Mouse (Mus musculus) spleen, adult 2 months (tissue): ENCODE data around the gene Nr1i2. TPM values are rescaled to one million over a fixed set of nuclear protein-coding genes. Genes with fewer than 3 reads are reported as not detected.
A peak's percentile ranks its signal among the peaks of the same experiment; 100 is the strongest.

ENCODE experiments used
- DNase-seq, 2 experiments: peaks; one replicate each; pipeline versions ENCODE4 v3.0.0 to v3.0.0-alpha.2; 2012 to 2021; ENCODE audit warnings: low spot score in 2 of 2, low read depth in 1 of 2
- H3K27ac ChIP-seq: fragments of 200-500 bp; 2 replicates; pipeline ENCODE4 v1.5.1; 2012; ENCODE audit warnings: low read length, inconsistent platforms; ENCODE audit not compliant: insufficient read depth
- H3K27me3 ChIP-seq: fragments of 200-500 bp; 2 replicates; pipeline ENCODE4 v1.6.1; 2012; ENCODE audit warnings: mild to moderate bottlenecking, moderate library complexity, low read length, inconsistent platforms; ENCODE audit not compliant: control insufficient read depth, insufficient read depth
- H3K36me3 ChIP-seq: fragments of 200-500 bp; 2 replicates; pipeline ENCODE4 v1.6.1; 2012; ENCODE audit warnings: mild to moderate bottlenecking, low read length, inconsistent platforms; ENCODE audit not compliant: control insufficient read depth, insufficient read depth
- H3K4me1 ChIP-seq: fragments of 200-500 bp; 2 replicates; pipeline ENCODE4 v1.6.1; 2011; ENCODE audit warnings: inconsistent platforms; ENCODE audit not compliant: control insufficient read depth, insufficient read depth, insufficient read length
- H3K4me3 ChIP-seq: fragments of 200-500 bp; 2 replicates; pipeline ENCODE4 v1.5.1; 2011; ENCODE audit warnings: mild to moderate bottlenecking, inconsistent platforms; ENCODE audit not compliant: insufficient read depth, insufficient read length; ENCODE audit errors: extremely low read depth
- CTCF ChIP-seq: fragments of 200-500 bp; IDR thresholded peaks from 2 replicates; pipeline ENCODE4 v1.5.1; 2011; ENCODE audit warnings: mild to moderate bottlenecking, inconsistent platforms; ENCODE audit not compliant: insufficient read depth, insufficient read length, insufficient replicate concordance; ENCODE audit errors: extremely low read depth
- POLR2A ChIP-seq: fragments of 200-500 bp; IDR thresholded peaks from 2 replicates; pipeline ENCODE4 v1.6.1; 2011; ENCODE audit warnings: low read depth, low read length, inconsistent platforms
- WGBS: fragments of 180-500 bp; shearing (Covaris S2); methylation state at CpG from one replicate; pipeline ENCODE4 v1.1.7; 2018; 5-methylcytosine and 5-hydroxymethylcytosine counted together
- polyA plus RNA-seq: library from polyadenylated mRNA; depleted of rRNA; stranded (reverse); fragments of >200 nt; gene quantifications from 2 replicates; pipeline ENCODE4 v1.2.3, GENCODE M21; 2012

Gene Nr1i2
- polyA plus RNA-seq, 1 experiment = not detected

- TF ChIP-seq CTCF = no peak
- no peak for DNase-seq
- H3K36me3 ChIP-seq = no peaks in the 10 kb centered on the region
- H3K27ac ChIP-seq = no peak overlapping the region
- H3K4me1 ChIP-seq = no peaks in the 10 kb centered on the region; the same call in 1 of the 2 replicates
- H3K27me3 ChIP-seq = no peaks in the 10 kb centered on the region
- WGBS = 89% methylated on average over 6 of the region's 6 CpGs
- no peak overlapping the region for H3K4me3 ChIP-seq
These were observed 44.2 kb downstream of the Nr1i2 start for GRCm38 (mm10) chr16:38250467-38250866.

DNA sequence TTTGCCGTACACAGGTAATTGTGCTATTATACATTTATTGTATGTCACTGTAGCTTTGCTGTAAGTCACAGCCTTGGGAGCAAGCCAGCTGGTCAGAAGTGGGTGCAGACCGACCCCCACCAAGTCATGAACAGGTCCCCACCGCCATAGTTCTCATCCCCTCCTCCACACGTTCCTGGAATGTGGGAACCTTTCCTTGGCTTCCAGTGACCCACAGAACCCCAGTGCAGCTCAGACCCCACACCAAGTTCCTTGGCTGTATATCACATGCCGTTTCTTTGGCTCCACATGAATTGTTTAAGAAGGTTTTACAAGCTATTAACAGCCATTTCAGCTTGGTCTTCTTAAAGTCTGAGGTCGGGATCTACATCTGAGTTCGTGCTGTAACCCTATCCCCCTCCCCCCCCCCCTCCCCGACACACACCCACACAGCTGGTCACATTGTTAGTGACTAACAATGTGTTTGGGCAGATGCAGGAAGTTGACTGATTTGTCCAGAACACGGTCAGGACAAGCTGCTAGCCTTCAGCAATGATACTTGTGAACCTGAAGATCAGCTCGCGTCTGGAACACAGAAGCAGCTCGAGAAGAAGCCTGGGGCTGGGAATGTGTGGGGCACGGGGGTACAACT, 46.2 kb downstream of the Nr1i2 start:
- DNase-seq = no peak
- Histone ChIP-seq H3K27ac (no peak overlapping the region), H3K36me3 (no peaks in the 10 kb centered on the region), H3K4me3 (no peak overlapping the region), H3K27me3 (no peaks in the 10 kb centered on the region), H3K4me1 (no peaks in the 10 kb centered on the region; the same call in 1 of the 2 replicates)
- TF ChIP-seq CTCF (no peak), POLR2A (no peak)
- WGBS = 37% methylated on average over 13 of the region's 13 CpGs

DNA sequence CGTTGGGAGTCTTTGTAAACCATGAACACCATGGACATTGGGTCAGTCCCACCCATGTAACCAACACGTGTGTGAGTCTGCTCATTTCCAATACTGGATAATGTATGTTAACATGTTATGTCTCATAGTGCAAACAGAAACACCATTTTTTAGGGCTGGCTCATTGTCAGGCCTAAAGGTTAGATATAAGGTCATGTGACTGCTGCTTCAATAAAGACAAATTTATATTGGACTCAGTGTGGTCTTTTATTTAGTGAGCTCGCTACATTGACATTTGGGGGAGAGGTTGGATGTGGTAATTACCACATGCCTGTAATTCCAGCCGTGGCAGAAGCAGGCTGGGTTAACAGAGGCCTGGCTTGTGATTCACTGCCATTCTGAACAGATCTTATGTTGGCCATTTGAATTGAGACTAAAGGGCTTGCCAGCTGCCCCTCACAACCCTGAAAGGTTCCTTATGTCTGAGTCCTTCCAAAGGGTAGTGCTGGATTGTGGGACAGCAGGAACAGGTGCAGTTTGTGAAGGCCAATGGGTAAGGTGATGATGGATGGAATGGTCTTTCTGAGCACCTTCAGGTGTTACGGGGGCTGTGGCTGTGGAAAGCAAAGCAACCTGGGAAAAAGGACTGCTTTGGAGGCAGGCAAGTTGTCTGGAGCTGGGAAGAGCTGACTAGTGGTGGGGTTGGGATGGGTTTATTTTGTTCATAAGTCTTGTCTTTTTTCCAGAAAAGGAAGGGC, 48.6 kb downstream of the Nr1i2 start:
- Histone ChIP-seq H3K27ac (no peak overlapping the region), H3K4me3 (no peak overlapping the region), H3K36me3 (peaks cover 5% of the 10 kb centered on the region), H3K27me3 (no peaks in the 10 kb centered on the region), H3K4me1 (no peaks in the 10 kb centered on the region; the same call in 1 of the 2 replicates)
- no peak for TF ChIP-seq POLR2A
- no peak for TF ChIP-seq CTCF
- WGBS = 89% methylated on average over 5 of the region's 5 CpGs
- DNase-seq = no peak

DNA sequence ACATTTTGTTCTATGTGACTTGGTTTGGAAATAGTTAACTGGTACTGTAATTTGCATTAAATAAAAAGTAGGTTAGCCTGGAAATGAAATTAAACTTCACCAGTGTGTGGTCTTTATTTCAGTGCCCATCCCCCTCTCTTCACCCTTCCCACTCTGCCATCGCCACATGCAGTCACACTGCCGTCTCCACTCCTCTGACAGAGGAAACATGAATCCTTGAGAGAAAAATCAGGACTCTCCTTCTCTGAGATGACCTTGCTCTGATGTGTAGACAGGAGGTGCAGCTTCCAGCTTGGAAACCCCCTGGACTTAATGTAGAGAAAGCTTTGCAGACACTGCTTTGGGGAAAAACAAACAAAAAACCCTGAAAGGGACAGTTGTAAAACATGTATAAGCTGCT, 49.2 kb downstream of the Nr1i2 start:
- Histone ChIP-seq H3K4me1 (no peaks in the 10 kb centered on the region; the same call in 1 of the 2 replicates), H3K27me3 (no peaks in the 10 kb centered on the region), H3K36me3 (peaks cover 5% of the 10 kb centered on the region), H3K27ac (no peak overlapping the region), H3K4me3 (no peak overlapping the region)
- DNase-seq = no peak
- TF ChIP-seq POLR2A = no peak
- TF ChIP-seq CTCF = no peak
- WGBS = 96% methylated on average over 2 of the region's 2 CpGs

DNA sequence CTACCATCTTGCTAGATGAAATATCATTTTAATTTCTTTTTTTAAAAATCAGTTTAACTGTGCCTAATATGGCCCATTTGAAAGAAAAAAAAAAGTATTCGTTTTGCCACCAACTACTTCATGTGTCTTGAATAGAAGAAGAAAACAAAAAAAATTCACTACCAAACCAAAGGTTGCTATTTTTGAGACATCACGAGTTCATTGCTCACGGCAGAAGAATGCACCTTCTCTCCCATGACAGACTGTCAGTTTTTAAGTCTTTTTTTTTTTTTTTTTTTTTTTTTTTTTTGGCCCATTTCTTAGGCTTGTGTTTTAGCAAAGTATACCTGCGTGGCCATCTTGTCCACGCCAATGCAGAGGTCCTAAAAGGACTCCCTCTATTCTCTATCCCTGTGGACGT, 50.5 kb downstream of the Nr1i2 start:
- H3K4me1 ChIP-seq = peaks cover 7% of the 10 kb centered on the region; the same call in 1 of the 2 replicates
- peaks cover 5% of the 10 kb centered on the region for H3K36me3 ChIP-seq
- no peak overlapping the region for H3K4me3 ChIP-seq
- no peak overlapping the region for H3K27ac ChIP-seq
- H3K27me3 ChIP-seq = no peaks in the 10 kb centered on the region
- DNase-seq = no peak
- WGBS = 84% methylated on average over 6 of the region's 6 CpGs
- TF ChIP-seq POLR2A (no peak), CTCF (no peak)

- H3K27ac ChIP-seq = peak overlapping the region; percentile 12; the same call in 1 of the 2 replicates
- peaks cover 5% of the 10 kb centered on the region for H3K36me3 ChIP-seq
- peaks cover 8% of the 10 kb centered on the region; the same call in 1 of the 2 replicates for H3K4me1 ChIP-seq
- WGBS = 96% methylated on average over 10 of the region's 10 CpGs
- no peak overlapping the region for H3K4me3 ChIP-seq
- TF ChIP-seq POLR2A (no peak), CTCF (no peak)
- DNase-seq = no peak
- no peaks in the 10 kb centered on the region for H3K27me3 ChIP-seq
These were observed 54.5 kb downstream of the Nr1i2 start for GRCm38 (mm10) chr16:38240167-38240566.

- peak overlapping the region; percentile 12; the same call in 1 of the 2 replicates for H3K27ac ChIP-seq
- peaks cover 5% of the 10 kb centered on the region for H3K36me3 ChIP-seq
- no peaks in the 10 kb centered on the region for H3K27me3 ChIP-seq
- H3K4me1 ChIP-seq = peaks cover 8% of the 10 kb centered on the region; the same call in 1 of the 2 replicates
- TF ChIP-seq POLR2A (no peak), CTCF (0 out of 2 replicates have a peak, but pooled peaks have one; percentile 3)
- 8% methylated on average over 5 of the region's 5 CpGs for WGBS
- DNase-seq = peak; percentile 77 to 85
- H3K4me3 ChIP-seq = no peak overlapping the region
These were observed 54.9 kb downstream of the Nr1i2 start for GRCm38 (mm10) chr16:38239729-38240128.
